Mouse (Mus musculus) kidney, adult 9 months (tissue): Measurements from ENCODE around the gene Trpv4.

Source experiments
- DNase-seq: peaks from one replicate; pipeline ENCODE4 v3.0.0; 2022

Trpv4 gene

DNA sequence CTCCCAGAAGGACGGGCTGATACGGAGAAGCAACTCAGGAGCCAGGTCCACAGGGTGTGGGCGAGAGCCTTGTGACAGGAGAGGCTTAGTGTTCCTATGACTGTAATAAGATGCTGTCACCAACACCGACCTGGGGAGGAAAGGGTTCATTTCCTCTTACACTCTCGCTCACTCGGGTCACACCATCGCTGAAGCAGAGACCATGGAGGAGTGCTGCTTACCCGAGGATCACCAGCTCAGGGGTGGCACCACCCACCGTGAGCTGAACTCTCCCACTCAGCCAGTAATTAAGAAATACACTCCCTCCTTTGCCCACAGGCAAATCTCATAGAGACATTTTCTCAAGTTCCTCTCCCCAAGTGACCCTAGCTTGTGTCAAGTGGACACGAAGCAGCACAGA is 69.8 kb downstream of the Trpv4 start:
- no peak for DNase-seq

DNA sequence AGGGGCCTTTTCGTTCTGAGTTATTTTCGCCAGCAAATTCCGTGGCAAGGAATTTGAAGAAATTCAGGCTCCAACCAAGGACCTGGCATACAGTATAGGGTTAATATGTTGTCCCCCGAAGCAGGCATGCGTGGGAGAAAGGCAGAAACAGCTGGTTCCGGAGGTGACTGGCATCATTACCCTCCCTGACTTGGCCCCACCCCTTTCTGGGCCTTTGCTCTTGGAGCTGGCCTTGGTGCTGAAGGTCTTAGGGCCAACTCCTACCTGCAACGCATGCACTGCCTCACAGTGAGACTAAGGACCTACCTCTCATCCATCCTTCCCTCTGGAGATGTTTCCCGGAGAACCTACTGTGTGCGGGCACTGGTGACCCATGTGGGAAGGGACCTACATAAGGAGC is 70.3 kb downstream of the Trpv4 start:
- DNase-seq, result peak; percentile 88

DNA sequence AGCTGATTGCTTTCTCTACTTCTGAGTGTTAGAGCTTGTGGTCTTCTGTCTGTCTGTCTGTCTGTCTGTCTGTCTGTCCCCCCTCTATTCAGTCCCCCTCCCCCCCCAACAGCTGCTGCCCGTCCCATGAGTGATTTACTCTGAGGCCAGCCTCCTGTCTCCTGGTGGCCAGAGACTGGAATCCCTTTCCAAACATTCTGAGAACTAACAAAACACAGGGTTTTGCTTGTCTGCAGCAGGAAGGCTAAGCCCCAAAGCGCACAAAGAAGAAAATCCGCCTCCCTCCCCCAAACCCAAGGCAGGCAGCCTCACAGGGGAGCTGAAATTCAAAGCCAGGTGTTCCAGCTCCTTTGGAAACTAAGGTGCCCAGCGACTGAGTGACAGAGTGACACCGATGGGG is 72.5 kb downstream of the Trpv4 start:
- DNase-seq, result no peak

DNA sequence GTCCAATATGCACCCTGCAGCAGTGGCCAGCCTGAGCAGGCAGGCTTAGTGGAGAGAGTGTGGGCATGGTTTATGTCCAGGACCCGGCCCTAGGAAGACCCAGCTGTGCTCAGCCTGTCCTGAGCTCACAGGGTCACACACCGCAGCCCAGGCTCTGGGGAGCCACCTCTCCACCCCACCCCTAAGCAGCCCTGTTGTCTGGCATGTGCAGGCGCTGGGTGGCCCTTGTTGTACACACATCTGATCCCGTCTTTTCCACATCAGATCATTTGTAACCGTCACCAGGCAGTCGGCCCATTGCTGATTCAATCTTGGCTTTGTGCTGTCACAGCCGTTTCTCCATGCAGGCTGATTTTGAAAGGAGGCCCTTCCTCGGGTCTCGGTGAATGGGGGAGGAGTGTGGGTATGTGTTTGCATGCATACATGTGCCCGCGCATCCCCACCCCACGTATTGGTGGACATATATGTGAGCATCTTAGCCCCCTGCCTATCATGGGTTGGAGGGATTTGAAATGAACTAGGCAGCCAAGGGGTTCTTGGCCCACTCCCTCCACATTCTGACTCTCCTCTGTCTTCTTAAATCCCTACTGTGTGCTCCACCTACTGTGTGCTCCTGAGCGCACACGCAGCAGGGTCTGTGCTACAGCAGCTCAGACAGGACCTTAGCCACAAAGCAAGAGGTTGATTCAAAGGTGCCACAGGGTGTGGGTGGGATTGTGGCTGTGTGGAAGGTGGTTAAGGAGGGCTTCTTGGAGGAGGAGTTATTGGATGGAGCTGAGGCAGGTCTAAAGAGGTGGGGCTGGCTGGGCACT is 73.7 kb downstream of the Trpv4 start:
- no peak for DNase-seq

DNA sequence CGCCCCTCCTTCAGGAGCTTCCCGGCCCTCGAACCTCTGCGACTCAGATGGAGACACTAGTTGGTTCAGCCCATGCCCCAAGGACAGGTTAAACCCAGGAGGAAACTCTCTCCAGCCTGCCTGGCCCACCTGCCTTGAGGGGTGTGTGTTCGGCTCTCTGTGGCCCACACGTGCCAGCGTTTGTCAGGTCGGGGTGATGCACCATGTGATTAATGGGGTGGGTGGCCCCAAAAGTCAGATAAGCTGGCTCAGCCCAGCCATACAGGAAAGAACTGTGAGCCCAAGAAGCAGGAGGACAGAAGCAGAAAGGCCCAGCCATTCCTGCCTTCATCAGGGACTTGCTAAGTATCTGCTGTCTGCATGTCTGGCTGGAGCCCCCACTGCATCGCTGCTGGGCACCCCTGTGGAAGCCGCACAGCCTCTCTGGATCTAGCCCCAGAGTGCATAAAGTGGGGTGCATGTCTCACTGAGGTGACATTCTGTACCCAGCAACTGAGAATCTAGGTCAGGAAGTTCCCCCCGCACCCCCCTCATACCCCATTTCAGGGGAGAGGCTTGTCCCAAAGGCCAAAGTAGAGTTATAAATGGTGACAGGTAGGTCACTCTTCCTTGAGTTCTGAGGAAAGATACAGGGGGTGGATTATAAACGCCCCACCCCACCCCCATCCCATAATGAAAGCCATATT is 74.6 kb downstream of the Trpv4 start:
- DNase-seq, result no peak

DNA sequence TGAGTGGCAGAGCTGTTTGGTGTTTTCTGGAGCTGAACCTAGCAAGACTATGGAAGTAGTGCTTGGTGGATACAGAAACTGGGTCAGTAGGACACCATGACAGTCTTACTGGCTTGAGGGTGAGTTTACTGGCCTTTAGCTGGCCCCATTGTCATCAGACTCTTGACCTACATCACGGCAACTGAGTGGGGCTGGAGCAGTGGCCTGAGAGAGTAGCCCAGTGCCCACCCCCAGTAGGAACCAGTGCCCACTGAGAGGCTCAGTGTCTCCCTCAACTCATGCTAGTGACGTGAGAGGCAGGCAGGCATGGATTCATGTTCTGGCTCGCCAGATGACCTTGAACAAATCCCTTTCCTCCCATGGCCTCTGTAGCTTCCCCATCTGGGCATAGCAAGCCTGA is 75.2 kb downstream of the Trpv4 start:
- DNase-seq, result no peak

DNA sequence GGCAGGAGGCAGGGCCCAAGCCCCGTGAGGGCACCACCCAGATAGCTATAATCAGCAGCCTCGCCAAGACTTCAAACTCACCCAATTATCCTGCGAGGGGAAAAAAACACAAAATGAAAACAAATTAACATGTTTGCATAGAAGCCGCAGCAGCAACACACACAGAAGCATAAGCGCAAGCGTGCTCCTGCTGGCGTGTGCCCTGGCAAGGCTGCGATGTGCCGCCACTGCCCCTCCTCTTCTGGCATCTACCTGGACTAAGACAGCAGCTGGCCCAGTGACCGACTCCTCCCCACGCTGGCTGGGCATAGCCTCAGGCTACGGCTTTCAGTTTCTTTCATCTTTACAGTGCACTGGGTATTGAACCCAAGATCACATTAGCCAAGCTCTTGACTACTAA is 76.7 kb downstream of the Trpv4 start:
- DNase-seq, result no peak

DNA sequence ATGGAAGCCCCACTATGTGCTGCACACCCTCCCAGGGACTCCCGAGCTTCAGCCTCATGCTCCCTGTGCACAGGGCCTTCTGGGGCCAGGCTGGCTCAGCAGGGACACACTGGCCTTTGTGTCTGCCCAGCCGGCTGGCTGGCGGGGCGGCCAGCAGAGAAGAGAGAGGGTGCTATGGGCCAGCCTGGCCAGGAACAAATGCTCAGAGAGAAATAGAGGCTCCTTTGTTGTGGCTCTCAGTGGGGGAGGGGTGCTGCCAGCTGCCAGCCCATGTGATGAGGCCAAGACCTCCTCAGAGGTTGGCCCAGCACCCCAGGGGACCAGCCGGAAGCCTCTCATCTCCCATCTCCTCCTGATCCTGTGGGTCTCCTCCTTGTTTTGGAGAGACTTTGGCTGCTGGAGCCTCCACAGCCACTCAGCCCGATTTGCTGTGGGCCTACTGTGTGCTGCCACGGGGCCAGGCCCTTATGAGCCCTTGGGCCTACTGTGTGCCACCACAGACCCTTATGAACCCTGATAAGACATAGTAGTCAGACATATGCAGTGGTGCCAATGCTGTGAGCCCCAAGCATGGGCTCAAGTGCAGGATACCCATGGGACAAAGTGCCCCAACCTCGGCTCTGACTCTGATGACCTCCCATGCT is 78.4 kb downstream of the Trpv4 start:
- DNase-seq, result no peak

DNA sequence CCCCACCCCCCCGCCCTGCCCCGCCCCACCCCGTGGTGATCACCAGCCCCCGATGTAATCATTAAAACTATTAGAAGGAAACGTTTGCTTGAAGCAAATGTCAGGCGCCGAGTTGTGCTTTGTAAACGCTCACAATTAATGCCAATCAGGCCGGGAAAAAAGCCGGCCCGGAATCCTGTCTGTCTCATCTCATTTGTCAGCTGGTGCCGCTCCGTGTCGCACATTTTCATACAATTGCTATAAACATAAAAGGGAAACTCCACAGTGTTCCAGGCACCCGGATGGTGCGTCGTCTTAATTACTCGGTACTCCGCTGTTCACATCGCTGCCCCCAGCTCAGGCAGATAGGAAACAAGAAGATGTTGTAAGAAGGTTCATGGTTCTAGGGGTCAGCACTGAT is 79.9 kb downstream of the Trpv4 start:
- no peak for DNase-seq

DNA sequence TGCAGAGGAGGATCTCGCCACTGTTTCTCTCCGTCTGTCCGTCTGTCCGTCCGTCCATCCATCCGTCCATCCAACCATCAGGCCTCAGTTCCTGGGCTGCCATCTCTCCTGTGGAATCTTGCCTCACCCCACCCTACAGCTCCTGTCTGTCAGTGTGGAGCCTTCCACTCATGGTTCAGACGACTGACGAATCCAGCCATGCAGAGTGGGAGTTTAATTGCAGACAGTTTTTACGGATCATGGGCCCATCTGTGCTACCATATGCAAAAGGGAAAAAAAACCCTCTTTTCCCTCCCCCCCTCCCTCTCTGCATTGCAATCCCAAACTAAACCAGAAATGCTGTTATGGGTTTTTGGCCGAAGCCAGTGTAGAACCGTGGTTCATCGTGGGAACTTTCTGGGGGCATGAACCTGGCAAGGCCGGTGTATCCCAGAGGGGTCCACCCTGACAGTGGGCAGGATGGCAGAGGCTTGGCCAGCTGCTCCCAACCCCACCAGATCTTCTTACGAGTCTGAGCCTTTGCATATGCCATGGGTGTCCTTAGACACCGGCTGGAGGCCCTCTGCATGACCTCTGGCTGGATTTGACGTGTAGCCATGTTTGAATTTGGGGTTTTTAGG is 82.1 kb downstream of the Trpv4 start:
- DNase-seq, result no peak

DNA sequence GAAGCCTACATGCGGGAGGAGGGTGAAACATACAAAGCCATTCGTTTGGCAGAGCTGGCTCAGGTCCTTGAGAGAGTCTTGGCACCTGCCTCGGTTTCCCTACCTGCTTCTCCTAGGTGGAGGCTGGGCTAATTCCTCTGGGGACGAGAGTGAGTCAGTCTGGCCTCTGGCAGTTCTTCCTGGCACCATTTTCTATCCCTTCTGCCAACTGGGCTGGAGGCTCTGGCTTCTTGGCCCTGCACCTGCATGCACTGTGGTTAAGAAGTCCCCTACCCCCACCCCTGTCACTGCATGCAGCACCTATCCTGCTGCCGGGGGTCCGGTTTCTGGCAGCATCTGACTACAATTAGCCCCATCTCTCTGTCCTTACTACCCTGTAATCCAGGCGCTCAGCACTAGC is 82.7 kb downstream of the Trpv4 start:
- DNase-seq, result no peak

DNA sequence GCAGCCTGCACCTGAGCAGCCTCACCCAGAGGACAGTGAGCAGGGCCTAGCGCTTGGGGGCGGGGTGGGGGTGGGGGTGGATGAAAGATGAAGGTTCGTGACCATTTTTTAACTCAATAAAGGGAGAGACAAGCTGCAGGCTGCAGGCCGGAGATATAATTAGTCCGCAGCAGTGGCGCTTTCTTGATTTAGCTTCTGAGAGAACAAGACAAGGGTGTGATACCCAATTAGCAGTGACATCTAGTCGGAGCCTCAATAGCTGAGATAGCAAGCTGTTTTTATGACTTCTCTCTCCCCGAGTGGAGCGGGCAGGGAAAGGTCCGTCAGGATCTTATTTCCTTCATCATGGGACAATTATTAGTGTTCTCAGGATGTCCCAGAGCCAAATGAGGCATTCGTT is 83.2 kb downstream of the Trpv4 start:
- no peak for DNase-seq

DNA sequence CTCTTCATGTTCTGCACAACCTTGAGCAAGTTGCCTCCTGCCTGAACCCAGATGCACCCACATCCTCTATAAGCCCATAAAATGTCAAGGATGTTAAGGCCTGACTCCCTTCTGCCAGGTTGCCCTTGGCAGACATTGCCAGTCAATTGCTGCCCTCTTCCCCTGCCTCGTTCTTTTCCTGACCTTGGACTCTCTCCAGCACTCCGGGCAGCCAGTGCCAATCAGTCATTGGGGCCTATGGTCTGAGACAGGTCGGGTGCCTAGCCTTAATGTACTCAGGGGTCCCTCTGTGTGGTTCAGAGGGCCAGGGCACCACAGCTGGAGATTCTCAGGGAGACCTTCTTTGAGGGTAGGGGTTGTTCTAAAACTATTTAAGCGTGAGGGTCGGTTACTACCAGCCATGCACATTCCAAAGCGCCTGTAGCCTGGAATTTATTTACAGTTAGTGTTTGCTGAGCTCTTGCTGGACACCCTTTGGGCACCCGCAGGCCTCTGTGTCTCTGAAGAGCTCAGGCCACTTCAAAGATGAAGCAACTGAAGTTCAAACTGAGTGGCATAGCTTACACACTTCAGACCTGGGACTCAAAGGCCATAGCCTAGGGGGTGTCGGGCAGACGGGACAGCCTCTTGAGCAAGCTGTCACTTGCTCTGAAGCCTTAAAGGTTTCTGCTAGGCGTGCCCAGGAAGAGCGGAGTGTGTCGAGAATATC is 84.1 kb downstream of the Trpv4 start:
- DNase-seq, result no peak

DNA sequence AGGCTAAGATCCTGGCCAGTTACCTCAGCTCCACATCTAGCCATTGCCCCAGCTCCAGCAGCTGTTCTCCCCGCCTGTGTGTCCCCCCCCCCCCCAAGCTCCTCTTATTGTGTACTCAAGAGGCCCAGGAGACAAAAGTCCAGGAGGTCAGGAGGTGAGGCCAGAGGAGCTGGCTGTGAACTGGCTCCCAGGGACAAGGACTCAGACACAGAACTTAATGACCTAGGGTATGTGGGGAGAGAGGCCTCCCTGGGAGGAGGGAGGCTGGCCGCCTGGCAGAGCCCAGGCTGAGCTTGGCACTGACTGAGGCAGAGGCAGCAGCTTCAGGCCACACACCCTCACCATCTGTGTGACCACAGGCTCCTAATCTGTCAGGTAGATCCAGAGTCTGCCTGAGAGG is 85.2 kb downstream of the Trpv4 start:
- no peak for DNase-seq
